Mouse (Mus musculus): ENCODE measurements at regions not wholly inside any gene's neighbourhood (a gene's known extent, or its start where the extent isn't known, plus 50 kb on each side); places are given as distances from the start of the nearest gene placed in this dataset.

- DNase-seq, result no peak
These were observed 127.9 kb downstream of the Opa1 start for GRCm38 (mm10) chr16:29706996-29707395.

- no peak for DNase-seq
These were observed 128.5 kb downstream of the Opa1 start for GRCm38 (mm10) chr16:29707656-29708055.

GRCm38 (mm10) chr16:29709072-29709471 lies 129.9 kb downstream of the Opa1 start:
- DNase-seq, result no peak

GRCm38 (mm10) chr16:29711386-29711785 lies 132.3 kb downstream of the Opa1 start:
- no peak for DNase-seq

GRCm38 (mm10) chr16:29711912-29712681 lies 133.0 kb downstream of the Opa1 start:
- no peak for DNase-seq

- DNase-seq, result no peak
These were observed 135.5 kb downstream of the Opa1 start for GRCm38 (mm10) chr16:29714612-29715127.

- no peak for DNase-seq
These were observed 139.8 kb downstream of the Opa1 start for GRCm38 (mm10) chr16:29718965-29719364.

- no peak for DNase-seq
These were observed 140.7 kb downstream of the Opa1 start for GRCm38 (mm10) chr16:29719571-29720451.

- no peak for DNase-seq
These were observed 146.0 kb downstream of the Opa1 start for GRCm38 (mm10) chr16:29725153-29725552.

- DNase-seq, result no peak
These were observed 146.4 kb downstream of the Opa1 start for GRCm38 (mm10) chr16:29725563-29725962.

GRCm38 (mm10) chr16:29727397-29727796 lies 148.3 kb downstream of the Opa1 start:
- DNase-seq, result peak; percentile 25

GRCm38 (mm10) chr16:29728769-29729481 lies 149.8 kb downstream of the Opa1 start:
- DNase-seq, result peak; percentile 78

GRCm38 (mm10) chr16:29730010-29730409 lies 150.9 kb downstream of the Opa1 start:
- no peak for DNase-seq

GRCm38 (mm10) chr16:29732889-29733288 lies 153.8 kb downstream of the Opa1 start:
- no peak for DNase-seq

- no peak for DNase-seq
These were observed 154.7 kb downstream of the Opa1 start for GRCm38 (mm10) chr16:29733847-29734246.

GRCm38 (mm10) chr16:29734324-29734723 lies 155.2 kb downstream of the Opa1 start:
- peak; percentile 44 for DNase-seq

GRCm38 (mm10) chr16:29734738-29735250 lies 155.7 kb downstream of the Opa1 start:
- DNase-seq, result no peak

GRCm38 (mm10) chr16:29735371-29736008 lies 156.4 kb downstream of the Opa1 start:
- DNase-seq, result peak; percentile 16

GRCm38 (mm10) chr16:29736211-29736610 lies 157.1 kb downstream of the Opa1 start:
- no peak for DNase-seq

- no peak for DNase-seq
These were observed 158.9 kb downstream of the Opa1 start for GRCm38 (mm10) chr16:29738075-29738474.

GRCm38 (mm10) chr16:29742497-29743230 lies 163.5 kb downstream of the Opa1 start:
- no peak for DNase-seq

GRCm38 (mm10) chr16:29745486-29745885 lies 166.4 kb downstream of the Opa1 start:
- DNase-seq, result no peak

Data from thymus, postnatal 14 days (tissue).